Mouse (Mus musculus) liver, embryonic 11.5 days (tissue): Measurements from ENCODE around the gene Id1. TPM values are rescaled to one million over a fixed set of nuclear protein-coding genes. Genes with fewer than 3 reads are reported as not detected.

Experiments
- ATAC-seq: fragments of 200-750 bp; cut with Nextera tagmentation; replicated peaks from 2 replicates; pipeline ENCODE4 v1.8.0; 2017; ENCODE audit warnings: moderate number of reproducible peaks, mild to moderate bottlenecking, moderate TSS enrichment, moderate library complexity; ENCODE audit not compliant: low FRiP score
- DNase-seq: peaks from one replicate; pipeline ENCODE4 v3.0.0-alpha.2; 2017; ENCODE audit warnings: low spot score
- H3K27ac ChIP-seq: fragments of 300-500 bp; sonication (generic); 2 replicates; pipeline ENCODE4 v1.5.1; 2014; ENCODE audit warnings: mild to moderate bottlenecking, low read depth, low read length, control low read depth
- H3K27me3 ChIP-seq: fragments of 300-500 bp; sonication (generic); replicated peaks from 2 replicates; pipeline ENCODE4 v1.6.1; 2014; ENCODE audit warnings: low read length, mixed read lengths; ENCODE audit not compliant: control insufficient read depth, insufficient read depth
- H3K36me3 ChIP-seq: fragments of 300-500 bp; sonication (generic); 2 replicates; pipeline ENCODE4 v1.6.1; 2014; ENCODE audit warnings: mild to moderate bottlenecking, low read length, moderate library complexity, mixed read lengths; ENCODE audit not compliant: control insufficient read depth, insufficient read depth
- H3K4me1 ChIP-seq: fragments of 300-500 bp; sonication (generic); replicated peaks from 2 replicates; pipeline ENCODE4 v1.6.1; 2014; ENCODE audit warnings: low read length, mixed read lengths; ENCODE audit not compliant: control insufficient read depth, insufficient read depth
- H3K4me2 ChIP-seq: fragments of 300-500 bp; sonication (generic); 2 replicates; pipeline ENCODE4 v1.6.1; 2014; ENCODE audit warnings: mild to moderate bottlenecking, control low read depth, moderate library complexity
- H3K4me3 ChIP-seq: fragments of 300-500 bp; sonication (generic); 2 replicates; pipeline ENCODE4 v1.5.1; 2014; ENCODE audit warnings: low read depth, low read length, control low read depth
- H3K9ac ChIP-seq: fragments of 300-500 bp; sonication (generic); 2 replicates; pipeline ENCODE4 v1.6.1; 2014; ENCODE audit warnings: low read depth, low read length, control low read depth
- H3K9me3 ChIP-seq: fragments of 300-500 bp; sonication (generic); 2 replicates; pipeline ENCODE4 v1.6.1; 2016; ENCODE audit warnings: low read length, inconsistent platforms, mixed read lengths; ENCODE audit not compliant: control insufficient read depth
- WGBS: fragments of 180-500 bp; shearing (Covaris S2); extraction: QIAGEN DNeasy Blood & Tissue Kit; methylation state at CpG from one replicate; pipeline ENCODE4 v1.1.7; 2014; 5-methylcytosine and 5-hydroxymethylcytosine counted together
- polyA plus RNA-seq: library from polyadenylated mRNA; unstranded; fragments of >200 nt; fragmentation: Nextera tagmentation; extraction: Ambion mirVana; gene quantifications from 2 replicates; pipeline ENCODE4 v1.2.1, GENCODE M21; 2014

The Id1 gene
- polyA plus RNA-seq, 1 experiment from 2014 or later, result 56.3 TPM

GRCm38 (mm10) chr2:152766387-152767123, 30.5 kb downstream of the Id1 start:
- Histone ChIP-seq H3K4me1 (peaks cover 35% of the 10 kb centered on the region), H3K9ac (no peak overlapping the region; the same call in 1 of the 2 replicates), H3K27ac (no peak overlapping the region), H3K4me2 (peak overlapping the region; percentile 43), H3K4me3 (no peak overlapping the region), H3K9me3 (no peaks in the 10 kb centered on the region), H3K36me3 (no peaks in the 10 kb centered on the region), H3K27me3 (no peaks in the 10 kb centered on the region)
- ATAC-seq, result peak; percentile 61
- WGBS, result 16% methylated on average over 25 of the region's 25 CpGs
- peak; percentile 91 for DNase-seq

GRCm38 (mm10) chr2:152767618-152768271, 31.7 kb downstream of the Id1 start:
- Histone ChIP-seq H3K4me1 (peaks cover 35% of the 10 kb centered on the region), H3K27me3 (0 out of 2 replicates have a peak, but pooled peaks cover 2% of the 10 kb centered on the region), H3K4me3 (no peak overlapping the region), H3K4me2 (no peak overlapping the region), H3K36me3 (no peaks in the 10 kb centered on the region), H3K9ac (no peak overlapping the region), H3K27ac (no peak overlapping the region), H3K9me3 (no peaks in the 10 kb centered on the region)
- DNase-seq, result peak; percentile 57
- peak; percentile 60 for ATAC-seq
- 45% methylated on average over 12 of the region's 12 CpGs for WGBS

GRCm38 (mm10) chr2:152769677-152770076, 33.6 kb downstream of the Id1 start:
- H3K36me3 ChIP-seq, result no peaks in the 10 kb centered on the region
- WGBS, result 45% methylated on average over 7 of the region's 7 CpGs
- H3K9me3 ChIP-seq, result no peaks in the 10 kb centered on the region
- DNase-seq (no peak), ATAC-seq (peak; percentile 70)
- H3K27me3 ChIP-seq, result 0 out of 2 replicates have a peak, but pooled peaks cover 2% of the 10 kb centered on the region
- H3K4me3 ChIP-seq, result no peak overlapping the region
- H3K9ac ChIP-seq, result no peak overlapping the region
- H3K4me1 ChIP-seq, result peaks cover 23% of the 10 kb centered on the region
- H3K4me2 ChIP-seq, result no peak overlapping the region
- H3K27ac ChIP-seq, result no peak overlapping the region

- 0 out of 2 replicates have a peak, but pooled peaks cover 2% of the 10 kb centered on the region for H3K27me3 ChIP-seq
- no peak for ATAC-seq
- H3K4me1 ChIP-seq, result peaks cover 18% of the 10 kb centered on the region
- H3K9ac ChIP-seq, result no peak overlapping the region
- no peaks in the 10 kb centered on the region for H3K9me3 ChIP-seq
- DNase-seq, result no peak
- no peaks in the 10 kb centered on the region for H3K36me3 ChIP-seq
- H3K4me3 ChIP-seq, result no peak overlapping the region
- 73% methylated on average over 9 of the region's 9 CpGs for WGBS
- no peak overlapping the region for H3K27ac ChIP-seq
- H3K4me2 ChIP-seq, result no peak overlapping the region
Observed at GRCm38 (mm10) chr2:152771571-152771970, 35.5 kb downstream of the Id1 start.

- no peak for DNase-seq
- Histone ChIP-seq H3K4me3 (no peak overlapping the region), H3K4me1 (peaks cover 12% of the 10 kb centered on the region), H3K27me3 (0 out of 2 replicates have a peak, but pooled peaks cover 2% of the 10 kb centered on the region), H3K9ac (no peak overlapping the region), H3K9me3 (no peaks in the 10 kb centered on the region), H3K36me3 (no peaks in the 10 kb centered on the region), H3K27ac (no peak overlapping the region), H3K4me2 (no peak overlapping the region)
- ATAC-seq, result no peak
- 38% methylated on average over 1 of the region's 1 CpGs for WGBS
Observed at GRCm38 (mm10) chr2:152772231-152772630, 36.2 kb downstream of the Id1 start.

GRCm38 (mm10) chr2:152775357-152775756, 39.3 kb downstream of the Id1 start:
- H3K4me2 ChIP-seq, result no peak overlapping the region
- H3K36me3 ChIP-seq, result no peaks in the 10 kb centered on the region; the same call in 1 of the 2 replicates
- no peaks in the 10 kb centered on the region for H3K9me3 ChIP-seq
- H3K9ac ChIP-seq, result no peak overlapping the region
- 72% methylated on average over 4 of the region's 4 CpGs for WGBS
- 0 out of 2 replicates have a peak, but pooled peaks cover 2% of the 10 kb centered on the region for H3K27me3 ChIP-seq
- H3K27ac ChIP-seq, result no peak overlapping the region
- no peak overlapping the region for H3K4me3 ChIP-seq
- DNase-seq (no peak), ATAC-seq (no peak)
- 0 out of 2 replicates have a peak, but pooled peaks cover 2% of the 10 kb centered on the region for H3K4me1 ChIP-seq

- Histone ChIP-seq H3K9me3 (no peaks in the 10 kb centered on the region), H3K27ac (no peak overlapping the region), H3K4me3 (no peak overlapping the region), H3K36me3 (no peaks in the 10 kb centered on the region; the same call in 1 of the 2 replicates), H3K27me3 (0 out of 2 replicates have a peak, but pooled peaks cover 2% of the 10 kb centered on the region), H3K9ac (no peak overlapping the region), H3K4me2 (no peak overlapping the region), H3K4me1 (0 out of 2 replicates have a peak, but pooled peaks cover 2% of the 10 kb centered on the region)
- ATAC-seq, result no peak
- no peak for DNase-seq
- 84% methylated on average over 3 of the region's 3 CpGs for WGBS
Observed at GRCm38 (mm10) chr2:152776019-152776418, 40.0 kb downstream of the Id1 start.

GRCm38 (mm10) chr2:152776435-152776834, 40.4 kb downstream of the Id1 start:
- H3K9me3 ChIP-seq, result no peaks in the 10 kb centered on the region
- ATAC-seq (no peak), DNase-seq (no peak)
- WGBS, result 72% methylated on average over 2 of the region's 2 CpGs
- no peaks in the 10 kb centered on the region; the same call in 1 of the 2 replicates for H3K36me3 ChIP-seq
- no peak overlapping the region for H3K4me3 ChIP-seq
- H3K4me1 ChIP-seq, result 0 out of 2 replicates have a peak, but pooled peaks cover 2% of the 10 kb centered on the region
- no peak overlapping the region for H3K4me2 ChIP-seq
- no peak overlapping the region for H3K9ac ChIP-seq
- 0 out of 2 replicates have a peak, but pooled peaks cover 2% of the 10 kb centered on the region for H3K27me3 ChIP-seq
- no peak overlapping the region for H3K27ac ChIP-seq
